Mouse (Mus musculus) 3T3-L1 (cell line): ENCODE results near the gene Mapkapk3.

Experiments
- DNase-seq: peaks from one replicate; pipeline ENCODE4 v3.0.0-alpha.2; 2015; ENCODE audit warnings: low read depth, low spot score

Gene Mapkapk3

GRCm38 (mm10) chr9:107224597-107224996 is 65.1 kb downstream of the Mapkapk3 start:
- DNase-seq: no peak
